Mouse (Mus musculus) urinary bladder, adult 18-20 months (tissue): ENCODE data around the gene Elp4.

ENCODE experiments used
- DNase-seq, 2 experiments: peaks; one replicate each; pipeline ENCODE4 v3.0.0; 2022; ENCODE audit warnings: low spot score in 2 of 2, mixed read lengths in 2 of 2

The Elp4 gene

DNA sequence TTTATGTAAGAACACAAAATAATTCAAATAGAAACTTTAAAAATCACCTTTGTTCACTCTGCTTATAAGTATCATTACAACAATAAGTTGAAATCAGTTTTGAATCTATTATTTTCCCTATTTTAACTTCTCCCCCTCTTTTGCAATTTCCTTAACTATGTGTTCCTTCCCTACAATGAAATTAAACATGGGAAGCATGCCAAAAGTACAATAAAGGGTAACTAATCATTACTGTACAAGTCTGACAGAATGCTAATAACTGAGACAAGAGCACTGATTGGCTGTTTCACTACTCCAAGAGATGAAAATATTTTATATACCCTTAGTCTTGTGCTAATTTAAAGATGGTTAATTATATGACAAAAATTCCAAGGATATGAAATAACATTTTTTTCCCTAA, 99.2 kb downstream of the Elp4 start:
- no peak for DNase-seq

DNA sequence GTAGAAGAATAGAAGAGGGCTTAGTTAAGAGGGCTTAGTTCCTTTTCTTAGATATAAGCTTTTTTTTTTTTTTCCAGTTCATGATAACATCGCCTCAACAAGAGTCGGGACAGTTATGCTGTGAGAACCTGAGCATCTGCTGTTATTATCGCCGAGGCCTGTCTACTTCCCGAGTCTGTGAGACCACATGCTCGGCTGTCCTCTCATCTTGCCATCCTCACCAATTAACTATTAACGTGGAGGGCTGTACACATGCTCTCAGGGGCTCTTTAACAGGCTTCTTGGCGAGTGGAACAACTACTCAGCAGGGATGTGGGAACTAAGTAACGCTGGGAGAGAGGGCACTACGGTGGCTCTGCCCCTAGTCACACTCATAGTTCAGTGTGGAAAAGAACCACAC, 99.9 kb downstream of the Elp4 start:
- no peak for DNase-seq

DNA sequence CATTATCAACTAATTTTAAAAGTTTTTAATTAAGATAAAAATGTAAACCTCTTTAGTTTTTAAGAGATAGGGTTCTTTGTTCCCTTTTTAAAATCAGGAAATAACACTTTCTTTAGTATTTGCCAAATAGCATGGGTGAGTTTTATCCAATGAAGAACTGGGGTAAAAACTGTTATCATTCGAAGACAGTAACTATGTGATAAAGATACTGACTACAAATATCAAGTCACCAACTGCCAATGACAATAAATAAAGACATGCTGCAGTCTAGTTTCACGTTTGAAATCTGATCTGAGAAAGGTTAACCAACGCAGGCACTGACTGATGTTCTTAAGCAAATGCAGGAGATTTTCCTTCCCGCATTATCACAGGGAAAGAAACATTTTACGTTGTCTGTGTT, 100.9 kb downstream of the Elp4 start:
- no peak for DNase-seq

DNA sequence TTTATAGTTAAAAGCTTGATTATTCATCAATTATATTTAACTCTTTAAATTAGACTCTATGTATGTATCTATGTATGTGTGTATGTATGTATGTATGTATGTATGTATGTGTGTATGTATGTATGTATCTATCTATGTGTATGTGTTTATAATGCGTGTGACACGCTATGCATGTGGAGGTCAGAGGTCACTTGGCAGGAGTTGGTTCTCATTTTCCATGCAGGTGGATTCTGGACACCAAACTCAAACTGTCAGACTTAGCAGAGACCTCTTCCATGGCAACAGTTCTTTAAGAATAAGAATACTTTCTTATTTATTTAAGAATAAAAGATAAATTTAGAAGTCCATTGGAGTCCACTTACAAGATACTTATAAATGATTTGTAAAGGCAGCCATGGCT, 101.5 kb downstream of the Elp4 start:
- DNase-seq: no peak

DNA sequence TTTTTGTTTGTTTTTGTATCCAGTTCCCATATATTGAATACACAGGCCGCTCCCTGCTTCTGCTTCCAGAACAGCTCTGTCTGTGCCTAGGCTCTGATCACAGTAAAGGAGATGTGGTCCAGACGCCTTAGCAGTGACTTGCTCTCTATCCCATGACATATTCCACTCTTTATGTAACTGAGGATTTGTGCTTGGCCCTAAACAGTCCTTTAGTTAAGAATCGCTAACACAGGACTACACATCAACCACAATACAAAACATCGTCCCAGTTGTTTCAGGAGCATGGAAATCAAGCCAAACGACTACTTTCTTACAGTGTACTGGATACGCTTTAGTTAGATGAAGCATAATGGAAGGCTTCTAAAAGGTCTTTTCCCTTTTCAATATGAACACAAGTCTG, 102.8 kb downstream of the Elp4 start:
- no peak for DNase-seq

DNA sequence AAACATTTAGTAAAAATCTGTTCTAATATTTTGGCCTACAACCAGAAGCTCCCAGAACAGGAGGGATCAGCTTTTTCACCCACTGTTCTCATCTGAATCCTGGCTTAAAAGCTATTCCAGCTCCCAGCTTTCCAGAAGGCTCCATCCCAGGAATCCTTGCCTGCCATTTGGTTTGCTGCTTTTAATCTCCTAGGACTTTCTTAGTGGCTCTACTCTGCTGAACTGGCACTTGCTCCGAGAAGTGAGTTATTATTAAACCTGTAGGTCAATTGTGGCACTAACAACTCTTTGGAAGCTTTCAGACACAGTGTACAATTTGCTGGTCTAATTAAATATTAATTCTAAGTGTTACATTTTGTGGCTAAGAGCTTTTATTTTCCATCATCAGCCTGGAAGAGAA, 103.7 kb downstream of the Elp4 start:
- DNase-seq: no peak

DNA sequence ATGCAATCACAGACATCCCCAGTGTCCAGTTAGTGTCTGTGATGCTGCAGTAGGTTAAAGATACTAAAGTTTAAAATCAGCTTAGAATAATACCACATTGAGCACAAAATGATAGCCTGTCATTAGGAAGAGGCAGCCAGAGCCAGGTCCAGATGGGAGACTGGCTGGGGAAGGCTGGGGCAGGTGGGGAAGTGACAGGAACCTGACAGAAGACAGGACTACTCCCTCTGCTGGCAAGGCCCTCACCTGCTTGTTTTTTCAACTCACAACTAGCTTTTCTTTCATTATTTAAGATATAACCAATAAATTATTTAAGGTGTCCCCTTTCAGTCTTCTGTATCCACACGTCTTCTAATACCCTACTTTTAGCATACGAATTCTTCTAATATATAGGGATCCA, 104.5 kb downstream of the Elp4 start:
- DNase-seq: no peak

DNA sequence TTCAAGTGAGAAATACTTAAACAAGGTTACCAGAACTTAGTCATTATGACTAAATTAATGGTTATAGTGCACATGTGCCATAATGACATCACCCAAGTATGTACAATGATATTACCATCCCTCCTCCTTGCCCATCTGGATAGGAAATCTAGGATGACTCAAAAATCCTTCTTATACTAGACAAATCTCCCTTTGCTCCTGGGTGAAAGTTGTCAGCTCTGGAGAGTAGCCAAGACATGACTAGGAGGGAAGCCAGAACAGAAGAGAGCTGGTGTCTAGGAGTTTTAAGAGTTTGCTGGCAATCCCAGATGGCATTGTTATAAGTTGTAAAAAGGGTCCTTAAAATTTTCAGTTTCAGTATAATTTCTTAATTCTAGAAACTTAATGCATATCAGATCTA, 106.5 kb downstream of the Elp4 start:
- no peak for DNase-seq

DNA sequence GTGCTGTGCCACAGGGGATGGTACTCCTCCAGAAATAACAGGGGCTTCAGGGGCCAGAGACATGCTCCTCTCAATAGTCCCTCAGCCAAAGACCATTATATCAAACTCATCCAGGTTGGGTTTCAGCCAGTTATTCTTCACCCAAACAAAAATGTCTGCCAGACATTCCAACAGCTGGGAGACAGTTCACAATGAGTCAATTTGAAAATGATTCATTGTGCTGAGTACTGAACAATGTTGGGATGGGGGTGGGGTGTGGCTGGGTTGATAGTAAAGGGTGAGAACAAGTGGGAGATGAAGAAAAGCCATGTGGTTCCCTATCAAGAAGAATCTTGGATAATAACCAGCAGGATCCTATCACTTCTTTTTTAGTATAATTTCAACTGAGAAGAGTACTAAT, 108.3 kb downstream of the Elp4 start:
- DNase-seq: no peak

DNA sequence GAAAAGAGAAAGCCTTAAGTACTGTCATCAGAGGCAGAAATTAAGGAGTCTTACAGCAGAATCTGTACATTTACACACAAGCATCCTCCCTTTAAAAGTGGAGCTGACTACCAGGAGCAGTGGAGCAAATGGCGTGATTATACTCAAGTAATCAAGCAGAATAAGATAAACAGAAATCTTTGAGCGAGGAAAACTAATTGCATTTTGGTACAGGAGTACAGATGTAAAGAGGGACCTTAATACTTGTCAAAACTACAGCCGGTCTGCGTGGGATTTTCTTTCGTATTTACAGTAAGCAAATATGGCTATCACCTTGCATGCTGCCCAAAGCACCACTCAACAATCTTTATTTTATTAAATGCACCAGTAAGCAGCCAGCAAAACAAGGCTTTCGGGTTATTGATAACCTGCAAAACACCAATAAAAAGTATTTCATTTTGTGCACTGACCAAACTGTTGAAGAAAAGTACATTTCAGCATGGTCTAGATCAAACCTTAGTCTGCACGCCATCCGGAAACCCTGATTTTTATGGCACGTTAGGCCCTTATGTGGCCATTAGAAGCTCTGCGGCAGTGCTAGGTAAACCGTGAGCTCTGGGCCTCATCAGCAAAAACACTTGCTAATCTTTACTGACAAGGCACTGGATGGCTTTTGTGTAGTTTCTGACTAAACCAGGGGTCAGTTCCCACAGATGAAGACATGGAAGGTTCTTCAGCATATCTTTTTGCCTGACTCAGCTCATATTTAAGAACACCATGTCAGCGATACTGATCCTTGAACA, 111.8 kb downstream of the Elp4 start:
- no peak for DNase-seq

DNA sequence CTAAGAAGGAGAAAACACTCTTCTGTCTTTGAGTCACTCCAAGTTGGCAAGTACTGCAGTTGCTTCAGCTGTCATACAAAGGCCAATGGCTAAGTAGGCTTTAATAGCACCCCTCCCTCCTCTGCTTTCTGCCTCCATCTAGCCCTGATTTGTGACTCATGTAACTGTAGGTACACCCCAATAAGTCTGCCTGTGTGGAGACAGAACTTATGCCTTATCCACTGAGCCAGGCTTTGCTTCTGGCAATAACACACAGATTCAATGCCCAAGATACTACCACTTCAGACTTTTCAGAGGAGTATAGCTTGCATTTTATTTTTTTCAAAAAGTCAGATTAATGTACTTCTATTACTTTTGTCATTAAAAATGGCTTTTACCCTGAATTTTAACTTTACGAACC, 114.4 kb downstream of the Elp4 start:
- no peak for DNase-seq

DNA sequence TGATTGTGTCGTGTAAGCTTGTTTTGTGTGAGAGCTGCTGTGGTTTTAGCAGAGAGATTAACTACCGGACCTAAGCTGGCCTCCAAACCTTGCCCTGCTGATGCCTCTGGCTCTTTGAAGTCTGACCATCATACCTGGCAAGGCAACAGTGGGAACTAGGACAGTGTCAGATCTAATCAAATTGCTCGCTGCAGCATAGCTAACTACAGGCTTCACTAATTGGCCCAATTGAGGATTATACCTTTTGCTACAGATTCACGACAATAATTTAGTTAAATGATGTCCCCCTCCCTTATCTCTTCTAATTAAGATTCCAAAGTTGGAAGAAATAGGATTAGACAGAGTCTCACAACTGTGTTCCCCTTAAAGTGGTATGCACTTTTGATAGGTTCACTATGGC, 116.6 kb downstream of the Elp4 start:
- no peak for DNase-seq

DNA sequence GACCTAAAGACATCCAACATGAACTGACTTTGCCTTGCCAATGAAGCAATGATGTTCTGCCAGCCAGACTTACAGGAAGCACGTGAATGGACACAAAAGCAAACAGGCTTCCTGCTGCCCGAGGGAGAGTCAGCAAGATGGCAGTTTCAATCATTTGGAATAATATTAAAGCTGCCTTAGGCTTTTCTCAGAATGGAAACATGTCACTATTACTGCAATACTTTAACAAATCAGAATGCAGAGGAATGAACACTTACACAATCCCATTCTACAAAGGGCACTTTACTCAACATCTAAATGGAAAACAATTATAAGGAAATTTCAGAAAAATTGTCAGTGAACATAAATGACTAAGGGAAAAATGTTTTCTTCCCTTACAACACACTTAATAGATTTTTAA, 117.4 kb downstream of the Elp4 start:
- no peak for DNase-seq

DNA sequence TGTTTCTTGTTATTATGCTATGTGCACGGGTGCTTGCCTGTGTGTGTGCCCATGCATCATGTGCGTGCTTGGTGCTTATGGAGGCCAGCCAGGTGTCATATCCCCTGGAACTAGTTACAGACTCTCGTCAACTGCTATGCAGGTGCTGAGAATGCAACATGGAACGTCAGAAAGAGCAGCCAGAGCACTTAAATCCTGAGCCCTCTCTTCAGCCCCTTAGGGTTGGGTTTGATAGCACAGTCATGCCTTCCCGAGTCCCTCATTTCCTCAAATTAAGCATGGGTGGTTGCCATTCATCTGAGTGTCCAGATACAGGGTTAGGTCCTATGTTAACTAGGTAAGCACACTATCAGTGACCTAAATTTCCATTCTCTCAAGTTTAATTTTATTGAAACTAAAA, 121.5 kb downstream of the Elp4 start:
- DNase-seq: no peak

DNA sequence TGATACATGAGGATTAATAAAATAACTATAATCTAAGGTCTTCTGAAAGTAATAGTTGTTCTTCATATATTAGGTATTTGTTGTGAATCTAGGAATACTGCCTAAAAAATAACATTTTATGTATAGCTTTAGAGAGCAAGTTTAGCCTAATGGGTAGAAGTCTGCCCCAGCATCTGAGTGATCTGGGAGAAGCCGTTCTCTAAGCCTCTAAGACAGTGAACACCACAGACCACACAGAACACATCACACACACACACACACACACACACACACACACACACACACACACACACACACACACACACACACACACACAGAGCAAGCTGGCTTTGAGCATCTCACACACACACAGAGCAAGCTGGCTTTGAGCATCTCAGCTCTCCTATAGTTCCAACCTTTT, 123.6 kb downstream of the Elp4 start:
- DNase-seq: no peak

DNA sequence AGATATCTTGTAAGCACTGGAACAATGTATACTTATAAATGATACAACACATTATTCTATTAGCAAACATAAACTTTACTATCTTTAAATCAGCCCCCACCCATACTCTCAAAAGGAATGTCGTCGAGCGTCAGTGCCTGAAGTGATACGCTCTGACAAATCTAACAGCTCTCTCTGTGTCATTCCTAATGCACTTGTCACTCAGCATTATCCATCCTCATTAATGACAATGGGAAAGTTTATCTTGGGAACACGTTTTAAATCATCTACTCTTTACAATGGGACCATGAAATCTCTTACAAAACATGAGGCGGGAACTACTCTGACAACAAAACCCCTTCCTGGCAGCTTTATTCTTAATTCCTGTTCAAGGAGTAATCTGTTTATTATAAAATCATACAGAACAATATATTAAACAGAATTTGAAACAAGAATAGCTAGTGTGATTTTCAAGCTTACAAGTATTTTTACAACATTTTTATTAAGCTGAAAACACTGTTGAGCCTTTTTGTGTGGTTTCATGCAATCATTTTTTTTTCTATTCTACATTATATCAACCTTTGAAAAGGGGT, 125.0 kb downstream of the Elp4 start:
- DNase-seq: no peak

DNA sequence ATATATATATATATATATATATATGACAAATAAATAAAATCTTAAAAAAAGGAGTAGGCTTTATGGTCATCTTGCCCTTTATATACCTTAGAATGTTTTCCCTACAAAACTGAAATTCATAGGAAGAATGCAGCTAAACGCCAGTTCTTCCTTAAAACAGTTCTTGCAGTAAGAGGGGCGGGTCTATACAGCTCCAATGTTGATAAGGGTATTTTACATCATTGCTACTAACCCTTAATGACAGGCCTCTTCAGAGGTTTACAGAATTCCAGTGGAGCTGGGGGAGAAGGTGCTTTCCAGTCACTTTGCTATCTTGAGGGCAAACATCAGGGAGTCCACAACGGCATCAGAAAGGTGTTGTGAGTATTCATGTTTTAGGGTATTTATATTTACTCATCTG, 133.1 kb downstream of the Elp4 start:
- DNase-seq: no peak

DNA sequence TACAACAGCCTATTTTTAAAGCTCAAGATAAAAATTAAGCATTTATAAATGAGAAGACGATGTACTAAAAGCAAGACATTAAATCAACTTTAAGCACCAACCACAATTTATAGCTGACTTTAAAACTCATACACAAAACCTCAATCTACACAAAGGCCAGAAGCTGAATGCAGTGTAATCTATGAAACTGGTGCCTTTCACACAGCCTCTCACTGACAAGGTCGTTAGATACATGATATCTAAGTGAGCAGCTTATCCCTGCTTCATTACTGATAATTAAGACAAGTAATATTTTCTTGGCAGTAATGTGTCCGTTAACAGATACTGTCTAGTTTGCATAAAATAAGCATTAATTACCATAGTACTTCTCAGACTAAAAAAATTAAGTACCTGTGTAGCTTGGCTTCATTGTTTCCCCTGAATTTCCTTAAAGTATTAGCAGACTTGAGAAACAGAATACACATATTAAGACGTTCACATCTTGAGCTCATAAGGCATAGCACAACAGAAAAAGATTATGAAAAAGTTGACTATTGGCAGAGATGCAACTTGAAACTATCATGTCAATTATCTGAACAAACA, 134.5 kb downstream of the Elp4 start:
- DNase-seq: no peak

DNA sequence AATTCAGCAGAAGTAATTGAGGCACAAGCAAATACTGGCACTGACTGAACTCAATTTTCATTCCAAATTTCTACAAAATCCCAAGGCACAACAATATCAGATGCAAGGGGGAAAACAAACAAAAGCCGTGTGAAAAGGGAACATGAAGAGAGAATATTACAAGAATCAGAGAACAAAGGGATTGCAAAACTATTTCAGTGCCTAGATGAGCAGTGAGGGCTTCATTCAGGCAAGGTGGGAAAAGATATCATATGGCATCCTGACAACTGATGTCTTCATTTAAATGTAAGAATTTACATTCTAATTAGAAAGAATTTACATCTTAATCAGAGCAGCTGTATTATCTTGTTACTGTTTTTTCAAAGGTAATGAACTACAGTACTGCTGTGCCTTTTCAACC, 150.9 kb downstream of the Elp4 start:
- no peak for DNase-seq

DNA sequence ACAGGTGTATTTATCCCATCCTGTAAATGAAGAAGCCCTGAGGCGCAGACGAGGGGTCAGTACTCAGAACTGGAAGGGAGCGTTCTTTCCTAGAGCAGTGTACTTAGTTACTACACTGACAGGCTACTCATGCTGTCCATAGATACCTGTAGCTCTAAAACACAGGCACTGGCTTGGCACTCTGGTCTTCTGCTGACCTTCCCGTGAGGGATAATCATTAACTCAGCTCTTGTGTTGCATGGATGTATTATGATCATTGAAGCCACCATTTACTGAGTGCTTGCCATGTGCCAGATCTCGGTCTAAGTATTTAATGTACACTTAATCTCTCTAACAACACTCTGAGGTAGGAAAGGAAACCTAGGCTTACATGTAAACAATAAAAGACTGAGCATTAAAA, 155.3 kb downstream of the Elp4 start:
- DNase-seq: no peak

DNA sequence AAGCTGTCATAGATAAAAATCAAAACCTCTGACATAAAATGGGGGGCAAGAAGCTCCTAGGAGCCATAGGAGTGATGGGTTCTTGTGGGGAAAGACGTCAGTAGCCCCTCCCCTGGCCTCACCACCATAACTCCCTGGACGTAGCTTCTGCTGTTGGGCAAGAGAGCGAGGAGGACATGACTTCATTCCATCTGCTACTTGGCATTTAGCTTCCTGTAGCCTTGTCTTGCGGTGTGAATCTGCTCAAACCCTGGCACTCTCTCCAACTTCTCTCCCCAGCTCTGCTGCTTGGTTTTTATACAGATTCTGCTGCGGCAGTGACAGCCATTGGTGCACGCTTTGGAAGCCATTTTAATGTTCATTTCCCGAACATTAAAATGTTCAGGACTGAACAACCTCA, 157.5 kb downstream of the Elp4 start:
- no peak for DNase-seq

DNA sequence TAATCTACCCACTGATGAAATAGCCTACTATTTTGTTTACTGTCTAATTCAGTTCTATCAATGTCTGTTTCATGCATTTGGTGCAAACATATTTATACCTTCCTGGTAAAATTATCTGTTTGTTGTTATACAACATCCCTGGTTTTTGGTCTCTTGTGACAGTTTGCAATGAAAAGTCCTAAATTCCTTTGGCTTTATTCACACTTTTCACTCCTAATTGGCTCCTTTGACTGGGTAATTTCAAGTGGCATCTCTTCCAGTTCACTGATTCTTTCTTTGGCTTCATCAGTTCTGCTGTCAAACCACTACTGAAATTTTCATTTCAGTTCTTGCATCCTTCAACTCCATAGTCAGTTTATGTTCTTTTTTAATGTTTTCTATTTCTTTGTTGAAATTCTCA, 168.2 kb downstream of the Elp4 start:
- no peak for DNase-seq

DNA sequence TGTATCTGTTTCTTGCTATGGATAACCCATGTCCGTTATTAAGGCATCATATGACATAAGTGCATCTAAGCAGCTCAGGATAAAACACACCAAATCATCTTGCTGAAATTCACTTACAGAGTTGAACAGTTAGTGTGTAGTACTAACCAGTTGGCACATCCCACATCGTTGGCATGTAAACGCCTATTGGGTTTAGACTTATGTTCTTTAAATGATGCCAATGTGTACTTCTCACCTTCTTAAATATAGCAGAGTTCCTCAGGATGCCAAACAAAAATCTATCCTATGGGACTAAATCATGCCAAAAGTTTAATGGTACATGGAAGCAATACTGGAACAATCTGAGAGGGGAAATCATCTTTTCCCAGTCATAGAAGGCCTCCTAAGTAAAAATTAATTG, 173.7 kb downstream of the Elp4 start:
- DNase-seq: no peak

DNA sequence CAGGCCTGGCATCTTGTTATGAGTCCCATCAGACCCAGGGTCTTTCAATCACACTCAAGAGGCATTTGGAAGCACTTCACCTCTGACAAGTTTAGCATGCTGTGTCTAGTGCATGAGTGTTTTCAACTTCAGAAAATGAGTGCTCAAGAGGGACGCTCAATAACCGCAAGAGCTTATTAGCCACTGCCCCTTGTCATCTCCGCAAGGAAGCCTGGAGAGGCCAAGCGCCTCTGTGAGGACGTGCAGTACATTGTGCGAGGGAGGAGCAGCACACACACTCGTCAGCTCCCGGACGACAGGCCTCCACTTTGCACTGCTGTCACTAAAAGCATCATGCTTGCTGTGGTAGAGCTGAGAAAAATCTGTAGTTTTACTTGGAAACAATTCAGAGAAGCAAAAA, 177.7 kb downstream of the Elp4 start:
- no peak for DNase-seq
